Mouse (Mus musculus) yolk sac, embryonic 10.5 days (tissue): Measurements from ENCODE around the gene Glyctk.

ENCODE experiments used
- DNase-seq: peaks from one replicate; pipeline ENCODE4 v3.0.0-alpha.2; 2017; ENCODE audit warnings: low spot score

Gene Glyctk

GRCm38 (mm10) chr9:106158037-106158491 is at the start of gene Glyctk:
TSS of gene Glyctk (minus strand) at chr9:106158138.
- peak; percentile 81 for DNase-seq

- DNase-seq, result no peak
These were observed 48.6 kb upstream of the Glyctk start for GRCm38 (mm10) chr9:106206515-106206914.

GRCm38 (mm10) chr9:106205713-106206290 is 47.9 kb upstream of the Glyctk start:
- DNase-seq, result no peak

- DNase-seq, result no peak
These were observed 46.3 kb upstream of the Glyctk start for GRCm38 (mm10) chr9:106203990-106204851.

GRCm38 (mm10) chr9:106202819-106203636 is 45.1 kb upstream of the Glyctk start, which contains the start of gene Twf2:
TSS of gene Twf2 (plus strand) at chr9:106203108.
- DNase-seq, result peak; percentile 91

GRCm38 (mm10) chr9:106201895-106202294 is 44.0 kb upstream of the Glyctk start:
- DNase-seq, result no peak

- DNase-seq, result no peak
These were observed 41.8 kb upstream of the Glyctk start, which contains the start of gene Ppm1m for GRCm38 (mm10) chr9:106199535-106200272. TSS of gene Ppm1m (minus strand) at chr9:106199746.

GRCm38 (mm10) chr9:106198962-106199458 is 41.1 kb upstream of the Glyctk start:
- peak; percentile 85 for DNase-seq

- no peak for DNase-seq
These were observed 39.8 kb upstream of the Glyctk start for GRCm38 (mm10) chr9:106197732-106198131.

GRCm38 (mm10) chr9:106197081-106197713 is 39.3 kb upstream of the Glyctk start:
- no peak for DNase-seq

- no peak for DNase-seq
These were observed 37.8 kb upstream of the Glyctk start for GRCm38 (mm10) chr9:106195693-106196092.

GRCm38 (mm10) chr9:106193930-106194807 is 36.2 kb upstream of the Glyctk start:
- DNase-seq, result no peak

- no peak for DNase-seq
These were observed 35.1 kb upstream of the Glyctk start for GRCm38 (mm10) chr9:106192998-106193397.

- no peak for DNase-seq
These were observed 34.1 kb upstream of the Glyctk start for GRCm38 (mm10) chr9:106192024-106192423.

- DNase-seq, result no peak
These were observed 33.4 kb upstream of the Glyctk start for GRCm38 (mm10) chr9:106191355-106191754.

- DNase-seq, result no peak
These were observed 26.1 kb upstream of the Glyctk start for GRCm38 (mm10) chr9:106183996-106184395.

- no peak for DNase-seq
These were observed 24.2 kb upstream of the Glyctk start for GRCm38 (mm10) chr9:106182146-106182545.

- DNase-seq, result no peak
These were observed 22.0 kb upstream of the Glyctk start for GRCm38 (mm10) chr9:106179964-106180363.

- DNase-seq, result no peak
These were observed 21.5 kb upstream of the Glyctk start for GRCm38 (mm10) chr9:106179454-106179853.

GRCm38 (mm10) chr9:106177799-106178198 is 19.9 kb upstream of the Glyctk start:
- DNase-seq, result no peak
